ENCODE assay signal across 11 mouse cellular contexts in genomic region chr1:183979814-183980243, GRCm38 (mm10). TPM values are rescaled to one million over a fixed set of nuclear protein-coding genes. Genes with fewer than 3 reads are reported as not detected.
DNase-seq lines count a peak whose midpoint lies in the region; ATAC-seq and TF ChIP-seq lines count a peak whose summit lies in the region.
"Had no signal": no experiment of that assay in that cellular context is flagged by ENCODE, and none has a peak within 500 bp of the region (broad histone marks: within the 10 kb centered on the region; RNA-seq: fewer than 3 reads in every experiment).

No protein-coding gene starts in this region.

- H3K4me1 ChIP-seq in lung, postnatal 0 days (ENCODE audit: insufficient read depth, low read depth, low read length) = peaks cover 5% of the 10 kb centered on the region; the same call in 1 of the 2 replicates
- H3K4me1 ChIP-seq in forebrain, embryonic 11.5 days (replicated peaks; ENCODE audit: control insufficient read depth, insufficient read depth, low read length) = no peaks in the 10 kb centered on the region
- H3K4me1 ChIP-seq: hindbrain, embryonic 10.5 days; limb, embryonic 15.5 days had no signal

- H3K36me3 ChIP-seq in lung, postnatal 0 days (ENCODE audit: insufficient read depth, low read length) = no peaks in the 10 kb centered on the region
- no peaks in the 10 kb centered on the region for H3K36me3 ChIP-seq in forebrain, embryonic 11.5 days (ENCODE audit: control insufficient read depth, insufficient read depth, low read length)
- H3K36me3 ChIP-seq: hindbrain, embryonic 10.5 days; limb, embryonic 15.5 days had no signal

- no peak overlapping the region for H3K4me3 ChIP-seq in lung, postnatal 0 days (ENCODE audit: low read depth, low read length)
- no peak overlapping the region for H3K4me3 ChIP-seq in forebrain, embryonic 11.5 days (ENCODE audit: low read depth, low read length)
- H3K4me3 ChIP-seq: hindbrain, embryonic 10.5 days; limb, embryonic 15.5 days had no signal

- H3K27me3 ChIP-seq in lung, postnatal 0 days (replicated peaks; ENCODE audit: insufficient read depth, low read length) = no peaks in the 10 kb centered on the region
- no peaks in the 10 kb centered on the region for H3K27me3 ChIP-seq in forebrain, embryonic 11.5 days (ENCODE audit: control insufficient read depth, insufficient read depth, low read length)
- H3K27me3 ChIP-seq: limb, embryonic 15.5 days had no signal

- H3K9ac ChIP-seq in lung, postnatal 0 days (replicated peaks; ENCODE audit: low read depth) = no peak overlapping the region
- H3K9ac ChIP-seq in forebrain, embryonic 11.5 days (ENCODE audit: low read length) = no peak overlapping the region
- H3K9ac ChIP-seq: limb, embryonic 15.5 days had no signal

- H3K27ac ChIP-seq in lung, postnatal 0 days (ENCODE audit: low read length) = no peak overlapping the region
- H3K27ac ChIP-seq in forebrain, embryonic 11.5 days (ENCODE audit: low read depth, low read length) = no peak overlapping the region
- H3K27ac ChIP-seq: hindbrain, embryonic 10.5 days; limb, embryonic 15.5 days had no signal

- no peak for TF ChIP-seq CTCF in lung, postnatal 0 days (IDR thresholded peaks at IDR 0.05)

- intact Hi-C loops in gastrocnemius, postnatal 14 days (cut with DNase I; ENCODE audit: low total_unique reads) = no loop called here
- intact Hi-C loops in left cerebral cortex, postnatal 4 days (cut with DNase I) = no loop called here

- no peak overlapping the region for H3K4me2 ChIP-seq in lung, postnatal 0 days (replicated peaks; ENCODE audit: low read depth, low read length)
- no peak overlapping the region for H3K4me2 ChIP-seq in forebrain, embryonic 11.5 days (ENCODE audit: low read depth, low read length, severe bottlenecking)
- H3K4me2 ChIP-seq: limb, embryonic 15.5 days had no signal

- DNase-seq in gastrocnemius, postnatal 25 days = peak; percentile 11
- DNase-seq in gastrocnemius, postnatal 14 days = no peak
- peak; percentile 13 for DNase-seq in lung, postnatal 0 days (ENCODE audit: low spot score)
- no peak for DNase-seq in lung, postnatal 14 days
- DNase-seq in forebrain, embryonic 11.5 days (ENCODE audit: low spot score) = no peak
- no peak for DNase-seq in left cerebral cortex, postnatal 4 days
- no peak for DNase-seq in embryo, embryonic 9.5 days (ENCODE audit: extremely low spot score)

- no peak for ATAC-seq in lung, postnatal 0 days
- peak; percentile 91 for ATAC-seq in megakaryocyte progenitor cell, adult 5-6 weeks (replicated peaks; ENCODE audit: poor library complexity)
- ATAC-seq in forebrain, embryonic 11.5 days (replicated peaks; ENCODE audit: low FRiP score) = no peak
- ATAC-seq: forebrain, embryonic 14.5 days had no signal

- no peaks in the 10 kb centered on the region for H3K9me3 ChIP-seq in lung, postnatal 0 days (ENCODE audit: low read length)
- H3K9me3 ChIP-seq in forebrain, embryonic 11.5 days (ENCODE audit: control insufficient read depth, low read length) = no peaks in the 10 kb centered on the region
- H3K9me3 ChIP-seq: hindbrain, embryonic 10.5 days; limb, embryonic 15.5 days had no signal

- 87% methylated on average over 9 of the region's 9 CpGs for WGBS in lung, postnatal 0 days
- WGBS in forebrain, embryonic 11.5 days = 91% methylated on average over 9 of the region's 9 CpGs

- no peak for TF ChIP-seq EP300 in lung, postnatal 0 days (IDR thresholded peaks at IDR 0.05)

RNA-seq across cellular contexts. Expression of gene Dusp10, which starts 33.3 kb away (rescaled TPM):
- total RNA-seq in gastrocnemius, postnatal 25 days (2021) = 10 to 100 TPM; 20.2 to 32.6 TPM
- total RNA-seq in gastrocnemius, postnatal 14 days (2021) = 10 to 100 TPM; 14.0 to 28.0 TPM
- polyA plus RNA-seq in lung, postnatal 0 days (2015; fragmentation: Nextera tagmentation; extraction: Ambion mirVana) = 6.7 and 6.8 TPM in 2 replicates
- total RNA-seq in megakaryocyte progenitor cell, adult 5-6 weeks (2015) = 1.7 and 2.0 TPM in 2 replicates
- total RNA-seq in megakaryocyte progenitor cell, adult 5-6 weeks (2017) = 0.74 and 1.9 TPM in 2 replicates
- 10.0 and 10.8 TPM in 2 replicates for polyA plus RNA-seq in forebrain, embryonic 11.5 days (2014; fragmentation: Nextera tagmentation; extraction: Ambion mirVana)
- 1 to 10 TPM; 3.4 to 4.2 TPM for total RNA-seq in left cerebral cortex, postnatal 4 days (2021)

RNA-seq across cellular contexts. Expression of gene 1700056E22Rik, which starts 54.3 kb away (rescaled TPM):
- 1 to 10 TPM in 1 of 2 experiments, under 1 TPM in 1; 0.96 to 1.3 TPM for total RNA-seq in gastrocnemius, postnatal 25 days (2021)
- total RNA-seq in gastrocnemius, postnatal 14 days (2021) = 1 to 10 TPM; 1.6 to 1.9 TPM
- 2.2 and 2.3 TPM in 2 replicates for polyA plus RNA-seq in lung, postnatal 0 days (2015; fragmentation: Nextera tagmentation; extraction: Ambion mirVana)
- total RNA-seq in megakaryocyte progenitor cell, adult 5-6 weeks (2015) = 0.89 and 1.2 TPM in 2 replicates
- total RNA-seq in megakaryocyte progenitor cell, adult 5-6 weeks (2017) = 1.1 and 2.1 TPM in 2 replicates
- 1.2 and 2.0 TPM in 2 replicates for polyA plus RNA-seq in forebrain, embryonic 11.5 days (2014; fragmentation: Nextera tagmentation; extraction: Ambion mirVana)
- total RNA-seq in left cerebral cortex, postnatal 4 days (2021) = under 1 TPM in 1 of 2 experiments, not detected in 1; 0.28 TPM

Comparison
In these comparisons a context has a peak if more than half of its experiments do, and no peak if none do; other contexts are left out.
1. DNase-seq: peak in gastrocnemius, postnatal 25 days (single experiment) and lung, postnatal 0 days (single experiment); none in gastrocnemius, postnatal 14 days (single experiment), lung, postnatal 14 days (single experiment), forebrain, embryonic 11.5 days (single experiment), left cerebral cortex, postnatal 4 days (single experiment) and embryo, embryonic 9.5 days (single experiment).